Mouse (Mus musculus) ES-Bruce4 (cell line): ENCODE results near the gene Tfap2a.

Source experiments
- CTCF ChIP-seq: IDR thresholded peaks from one replicate; pipeline ENCODE4 v1.8.1; 2011; ENCODE audit warnings: low read depth, low read length
- POLR2A ChIP-seq: IDR thresholded peaks from one replicate; pipeline ENCODE4 v1.8.1; 2011; ENCODE audit warnings: low read length; ENCODE audit not compliant: insufficient read depth

DNA sequence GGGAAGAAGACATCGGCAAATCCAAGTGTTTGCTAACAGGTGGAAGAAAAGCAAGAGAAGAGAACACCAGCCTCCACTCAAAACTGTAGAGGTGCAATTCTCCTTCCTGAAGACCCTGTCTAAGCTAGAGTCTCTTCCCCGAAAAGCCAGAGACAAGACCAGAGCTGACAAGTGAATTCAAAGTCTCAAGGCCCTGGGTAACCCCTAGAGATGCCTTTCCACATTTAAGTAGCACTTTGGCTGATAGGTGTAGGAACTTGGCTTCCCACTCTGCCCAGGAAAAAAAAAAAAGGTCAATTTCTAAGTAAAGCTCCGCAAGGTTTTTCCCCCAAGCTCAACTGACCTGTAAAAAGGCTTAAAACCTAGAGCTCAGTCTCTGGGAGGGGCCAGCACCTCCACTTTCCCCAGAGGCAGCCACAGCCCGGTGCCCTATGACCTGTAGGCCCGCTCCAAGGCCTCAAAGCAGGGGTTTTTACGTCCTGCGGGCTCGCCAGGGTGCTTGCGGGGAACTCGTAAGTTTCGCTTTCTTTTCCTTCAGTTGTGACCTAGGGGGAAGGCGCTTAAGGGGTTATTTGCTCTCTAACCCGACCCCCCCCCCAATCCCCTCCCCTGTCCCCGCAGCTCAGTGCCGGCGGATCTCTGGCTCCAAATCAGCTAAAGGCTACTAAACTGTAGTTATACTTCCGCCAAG, 2.6 kb downstream of the Tfap2a start:
- TF ChIP-seq CTCF (no peak), POLR2A (no peak)
